Mouse (Mus musculus): ENCODE data around the gene Phkb.

Gene Phkb

GRCm38 (mm10) chr8:86087468-86087867 is 246.7 kb downstream of the Phkb start:
- no peak for DNase-seq (ENCODE audit: low spot score in 2 of 2)

GRCm38 (mm10) chr8:86090666-86091065 is 249.9 kb downstream of the Phkb start:
- DNase-seq (ENCODE audit: low spot score in 2 of 2), result no peak
